Mouse (Mus musculus) E14TG2a.4 (cell line): Measurements from ENCODE around the gene Igfbp4.

ENCODE experiments used
- CTCF ChIP-seq: conservative IDR thresholded peaks from 2 replicates; pipeline ENCODE4 v1.5.1; 2014; ENCODE audit warnings: low read length
- NANOG ChIP-seq: IDR thresholded peaks from 2 replicates; pipeline ENCODE4 v1.6.1; 2014; ENCODE audit warnings: borderline replicate concordance, low read length, mixed read lengths
- POU5F1 ChIP-seq: IDR thresholded peaks from 2 replicates; pipeline ENCODE4 v1.6.1; 2014; ENCODE audit warnings: low read length, borderline replicate concordance

GRCm38 (mm10) chr11:99013856-99014255, 27.2 kb upstream of the Igfbp4 start:
- TF ChIP-seq CTCF (no peak), POU5F1 (no peak), NANOG (no peak)
